Mouse (Mus musculus) embryo, embryonic 11 days (tissue): ENCODE data around the gene Zfp174.

Source experiments
- DNase-seq: peaks from one replicate; pipeline ENCODE4 v3.0.0-alpha.2; 2015

Gene Zfp174

GRCm38 (mm10) chr16:3884201-3885064 is 37.4 kb downstream of the Zfp174 start, which contains the start of the genes Zfp597 and Gm20695:
Gene Zfp597, minus strand, starts transcription at chr16:3884561.
Gene Gm20695, plus strand, starts transcription at chr16:3884648.
- peak; percentile 97 for DNase-seq

GRCm38 (mm10) chr16:3885065-3885670 is 38.1 kb downstream of the Zfp174 start:
- DNase-seq, result no peak

- DNase-seq, result no peak
These were observed 44.7 kb downstream of the Zfp174 start for GRCm38 (mm10) chr16:3891621-3892295.

GRCm38 (mm10) chr16:3893739-3894138 is 46.7 kb downstream of the Zfp174 start:
- no peak for DNase-seq

GRCm38 (mm10) chr16:3895173-3895792 is 48.2 kb downstream of the Zfp174 start:
- DNase-seq, result no peak

GRCm38 (mm10) chr16:3896046-3896445 is 49.0 kb downstream of the Zfp174 start:
- DNase-seq, result no peak

GRCm38 (mm10) chr16:3896553-3896952 is 49.5 kb downstream of the Zfp174 start:
- no peak for DNase-seq

- no peak for DNase-seq
These were observed 60.4 kb downstream of the Zfp174 start for GRCm38 (mm10) chr16:3907471-3907870.
